Mouse (Mus musculus) liver, adult 2 months (tissue): ENCODE measurements at regions not wholly inside any gene's neighbourhood (a gene's known extent, or its start where the extent isn't known, plus 50 kb on each side); places are given as distances from the start of the nearest gene placed in this dataset.

Experiments used
- CTCF ChIP-seq: fragments of 200-500 bp; IDR thresholded peaks from 2 replicates; pipeline ENCODE4 v1.5.1; 2011; ENCODE audit warnings: low read depth, low read length, control low read depth
- POLR2A ChIP-seq: fragments of 200-500 bp; IDR thresholded peaks from 2 replicates; pipeline ENCODE4 v1.6.1; 2011; ENCODE audit warnings: low read length, control low read depth; ENCODE audit not compliant: insufficient read depth; ENCODE audit errors: extremely low read depth

DNA sequence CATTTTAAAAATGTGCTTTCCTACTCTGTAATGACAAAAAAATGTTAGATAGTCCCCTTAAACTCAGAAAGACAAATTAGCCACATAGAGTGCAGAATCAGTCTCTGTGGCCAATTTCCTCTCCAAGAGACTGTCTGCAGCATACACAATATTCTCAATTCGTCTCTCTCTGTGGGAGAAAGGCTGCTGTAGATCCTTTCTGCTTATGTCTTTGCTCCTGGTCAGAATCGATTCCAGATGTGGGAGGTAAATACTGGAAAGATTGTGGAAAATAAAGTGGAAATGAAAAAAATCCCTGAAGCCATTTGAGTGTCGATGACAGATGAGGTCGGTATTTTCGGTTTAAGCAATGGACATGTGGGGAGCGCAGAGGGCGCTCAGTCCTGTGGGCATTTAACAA is 265.8 kb upstream of the Mpped2 start:
- TF ChIP-seq CTCF = no peak
- TF ChIP-seq POLR2A = no peak
